Mouse (Mus musculus) stomach, embryonic 14.5 days (tissue): ENCODE measurements around the gene Lrba. TPM values are rescaled to one million over a fixed set of nuclear protein-coding genes. Genes with fewer than 3 reads are reported as not detected.

Source experiments
- ATAC-seq: fragments of 200-750 bp; cut with Nextera tagmentation; 2 replicates; pipeline ENCODE4 v1.8.0; 2017; ENCODE audit warnings: low read depth, moderate TSS enrichment; ENCODE audit not compliant: insufficient number of reproducible peaks, insufficient read depth, low FRiP score
- H3K27ac ChIP-seq: fragments of 300-500 bp; sonication (generic); 2 replicates; pipeline ENCODE4 v1.5.1; 2014; ENCODE audit warnings: mild to moderate bottlenecking, low read length, moderate library complexity, mixed read lengths
- H3K27me3 ChIP-seq: fragments of 300-500 bp; sonication (generic); 2 replicates; pipeline ENCODE4 v1.6.1; 2014; ENCODE audit warnings: low read length, control low read depth, mixed read lengths; ENCODE audit not compliant: control insufficient read depth, insufficient read depth
- H3K36me3 ChIP-seq: fragments of 300-500 bp; sonication (generic); 2 replicates; pipeline ENCODE4 v1.6.1; 2014; ENCODE audit warnings: mild to moderate bottlenecking, control low read depth, low read length, moderate library complexity, mixed read lengths; ENCODE audit not compliant: control insufficient read depth, insufficient read depth
- H3K4me1 ChIP-seq: fragments of 300-500 bp; sonication (generic); 2 replicates; pipeline ENCODE4 v1.6.1; 2014; ENCODE audit warnings: low read length, control low read depth, mixed read lengths; ENCODE audit not compliant: control insufficient read depth, insufficient read depth
- H3K4me2 ChIP-seq: fragments of 300-500 bp; sonication (generic); replicated peaks from 2 replicates; pipeline ENCODE4 v1.6.1; 2014; ENCODE audit warnings: low read depth, low read length, control low read depth
- H3K4me3 ChIP-seq: fragments of 300-500 bp; sonication (generic); 2 replicates; pipeline ENCODE4 v1.5.1; 2014; ENCODE audit warnings: low read depth, low read length, control low read depth
- H3K9ac ChIP-seq: fragments of 300-500 bp; sonication (generic); replicated peaks from 2 replicates; pipeline ENCODE4 v1.6.1; 2014; ENCODE audit warnings: low read depth, mild to moderate bottlenecking, control low read depth, low read length, moderate library complexity, mixed read lengths
- H3K9me3 ChIP-seq: fragments of 300-500 bp; sonication (generic); 2 replicates; pipeline ENCODE4 v1.6.1; 2016; ENCODE audit warnings: low read depth, low read length, control low read depth; ENCODE audit not compliant: control insufficient read depth
- WGBS: fragments of 180-500 bp; shearing (Covaris S2); extraction: QIAGEN DNeasy Blood & Tissue Kit; methylation state at CpG from one replicate; pipeline ENCODE4 v1.1.7; 2014; 5-methylcytosine and 5-hydroxymethylcytosine counted together
- polyA plus RNA-seq: library from polyadenylated mRNA; unstranded; fragments of >200 nt; fragmentation: Nextera tagmentation; extraction: Ambion mirVana; gene quantifications from 2 replicates; pipeline ENCODE4 v1.2.1, GENCODE M21; 2014

The Lrba gene
- polyA plus RNA-seq, 1 experiment from 2014 or later: 11.4 TPM

GRCm38 (mm10) chr3:86202449-86202848 is 22.0 kb upstream of the Lrba start:
- no peaks in the 10 kb centered on the region for H3K9me3 ChIP-seq
- no peaks in the 10 kb centered on the region for H3K27me3 ChIP-seq
- no peak for ATAC-seq
- 89% methylated on average over 3 of the region's 3 CpGs for WGBS
- H3K9ac ChIP-seq: no peak overlapping the region
- no peaks in the 10 kb centered on the region for H3K4me1 ChIP-seq
- H3K4me2 ChIP-seq: no peak overlapping the region
- no peaks in the 10 kb centered on the region for H3K36me3 ChIP-seq
- H3K4me3 ChIP-seq: no peak overlapping the region
- H3K27ac ChIP-seq: no peak overlapping the region

DNA sequence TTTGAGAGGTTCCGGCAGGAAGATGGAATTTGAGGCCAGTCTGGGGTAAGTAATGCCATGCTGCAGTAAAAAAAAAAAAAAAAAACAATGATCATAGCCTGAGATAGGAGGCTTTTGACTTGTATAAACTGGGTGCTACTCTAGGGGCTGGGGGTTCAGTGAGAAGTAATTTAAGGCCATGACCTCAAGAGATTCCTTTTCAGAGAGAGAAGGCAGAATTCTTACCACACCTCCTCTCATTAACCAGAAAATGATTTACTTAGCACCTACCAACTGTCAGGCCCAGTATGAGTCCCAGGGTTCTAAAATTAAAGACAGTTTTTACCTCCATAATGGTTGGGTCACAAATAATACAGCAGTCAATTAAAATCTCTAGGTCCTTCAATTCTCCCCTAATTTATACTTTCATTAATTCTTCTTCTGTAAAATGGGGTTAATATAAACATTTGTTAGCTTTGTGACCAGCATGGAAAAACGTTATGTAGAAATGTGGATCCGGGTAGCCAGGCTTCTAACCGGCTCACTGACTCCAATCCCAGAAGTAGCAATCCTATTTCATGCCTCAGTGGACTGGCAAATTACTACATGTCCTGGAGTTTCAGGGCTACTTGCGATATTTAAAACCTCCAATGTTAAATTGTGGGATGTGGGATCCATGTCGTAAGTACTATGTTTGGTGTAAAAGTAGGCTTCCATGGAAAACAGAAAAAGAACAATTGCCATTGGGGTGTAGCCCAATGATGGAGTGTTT is 19.7 kb upstream of the Lrba start:
- H3K27me3 ChIP-seq: no peaks in the 10 kb centered on the region
- no peak overlapping the region for H3K27ac ChIP-seq
- no peak overlapping the region for H3K9ac ChIP-seq
- 73% methylated on average over 6 of the region's 6 CpGs for WGBS
- no peaks in the 10 kb centered on the region for H3K9me3 ChIP-seq
- no peak overlapping the region for H3K4me2 ChIP-seq
- H3K4me3 ChIP-seq: no peak overlapping the region
- H3K4me1 ChIP-seq: no peaks in the 10 kb centered on the region
- no peak for ATAC-seq
- H3K36me3 ChIP-seq: no peaks in the 10 kb centered on the region

- Histone ChIP-seq H3K4me2 (no peak overlapping the region), H3K27me3 (no peaks in the 10 kb centered on the region), H3K4me1 (no peaks in the 10 kb centered on the region), H3K36me3 (no peaks in the 10 kb centered on the region), H3K9ac (no peak overlapping the region), H3K9me3 (no peaks in the 10 kb centered on the region), H3K27ac (no peak overlapping the region), H3K4me3 (no peak overlapping the region)
- 84% methylated on average over 2 of the region's 2 CpGs for WGBS
- ATAC-seq: no peak
Measured at GRCm38 (mm10) chr3:86206556-86206955, 17.9 kb upstream of the Lrba start.

DNA sequence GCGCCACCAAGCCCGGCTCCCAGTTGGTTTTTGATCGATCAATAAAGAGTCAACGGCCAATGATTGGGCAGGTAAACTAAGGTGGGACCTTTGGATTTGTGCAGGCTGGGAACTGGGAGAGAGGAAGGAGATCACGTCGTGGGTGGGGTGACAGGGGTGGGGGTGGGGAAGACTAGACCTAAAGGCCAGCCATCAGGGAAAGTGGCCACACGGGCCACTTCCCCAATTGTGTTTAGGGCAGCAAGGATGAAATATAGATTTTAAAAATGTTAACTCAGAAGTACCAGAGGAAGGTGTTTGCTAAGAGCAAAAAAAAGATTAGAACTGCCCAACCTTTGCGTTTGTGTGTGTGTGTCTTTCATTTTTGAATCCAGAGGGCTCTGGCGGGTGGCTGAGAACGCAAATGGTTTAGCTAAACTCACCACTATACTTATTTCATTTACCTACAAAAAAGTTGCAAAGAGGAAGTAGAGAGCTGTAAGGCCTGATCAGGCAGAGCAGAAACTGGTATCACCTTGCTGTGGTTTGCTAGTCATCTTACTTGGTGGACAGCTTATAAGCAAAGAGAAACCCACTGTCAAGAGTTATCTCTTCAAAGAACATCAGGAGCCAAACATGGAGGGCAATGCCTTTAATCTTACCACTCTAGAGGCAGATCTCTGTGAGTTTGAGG is 14.1 kb upstream of the Lrba start:
- ATAC-seq: no peak
- Histone ChIP-seq H3K4me2 (no peak overlapping the region), H3K27ac (no peak overlapping the region), H3K27me3 (no peaks in the 10 kb centered on the region), H3K4me3 (no peak overlapping the region), H3K36me3 (no peaks in the 10 kb centered on the region), H3K4me1 (no peaks in the 10 kb centered on the region), H3K9me3 (no peaks in the 10 kb centered on the region), H3K9ac (no peak overlapping the region)
- WGBS: 84% methylated on average over 10 of the region's 10 CpGs

- no peak overlapping the region for H3K9ac ChIP-seq
- H3K4me3 ChIP-seq: no peak overlapping the region
- no peaks in the 10 kb centered on the region for H3K4me1 ChIP-seq
- no peak overlapping the region for H3K27ac ChIP-seq
- no peak for ATAC-seq
- H3K27me3 ChIP-seq: no peaks in the 10 kb centered on the region
- WGBS: 75% methylated on average over 3 of the region's 3 CpGs
- no peak overlapping the region for H3K4me2 ChIP-seq
- no peaks in the 10 kb centered on the region for H3K9me3 ChIP-seq
- H3K36me3 ChIP-seq: no peaks in the 10 kb centered on the region
Measured at GRCm38 (mm10) chr3:86210959-86211358, 13.5 kb upstream of the Lrba start.

- H3K4me3 ChIP-seq: no peak overlapping the region
- no peaks in the 10 kb centered on the region for H3K9me3 ChIP-seq
- H3K4me1 ChIP-seq: no peaks in the 10 kb centered on the region
- ATAC-seq: no peak
- no peak overlapping the region for H3K9ac ChIP-seq
- H3K36me3 ChIP-seq: no peaks in the 10 kb centered on the region
- H3K27me3 ChIP-seq: no peaks in the 10 kb centered on the region
- H3K27ac ChIP-seq: no peak overlapping the region
- WGBS: 85% methylated on average over 4 of the region's 4 CpGs
- no peak overlapping the region for H3K4me2 ChIP-seq
Measured at GRCm38 (mm10) chr3:86214248-86214647, 10.2 kb upstream of the Lrba start.

- ATAC-seq: peak; percentile 93
- H3K27me3 ChIP-seq: no peaks in the 10 kb centered on the region
- H3K27ac ChIP-seq: peak overlapping the region; percentile 95
- H3K36me3 ChIP-seq: no peaks in the 10 kb centered on the region
- peak overlapping the region; percentile 77 for H3K9ac ChIP-seq
- peak overlapping the region; percentile 96 for H3K4me3 ChIP-seq
- no peaks in the 10 kb centered on the region for H3K9me3 ChIP-seq
- no peaks in the 10 kb centered on the region for H3K4me1 ChIP-seq
- under 1% methylated on average over 79 of the region's 79 CpGs for WGBS
- peak overlapping the region; percentile 63 for H3K4me2 ChIP-seq
Measured at GRCm38 (mm10) chr3:86223634-86224313, 706 bp upstream of the Lrba start.

- no peaks in the 10 kb centered on the region for H3K9me3 ChIP-seq
- no peak for ATAC-seq
- H3K4me1 ChIP-seq: no peaks in the 10 kb centered on the region
- peak overlapping the region; percentile 96 for H3K4me3 ChIP-seq
- no peaks in the 10 kb centered on the region for H3K36me3 ChIP-seq
- H3K9ac ChIP-seq: peak overlapping the region; percentile 77
- peak overlapping the region; percentile 95 for H3K27ac ChIP-seq
- no peaks in the 10 kb centered on the region for H3K27me3 ChIP-seq
- 0% methylated on average over 23 of the region's 28 CpGs for WGBS
- peak overlapping the region; percentile 63 for H3K4me2 ChIP-seq
Measured at GRCm38 (mm10) chr3:86224314-86224563, 241 bp upstream of the Lrba start.
